In the genomic region with DNA sequence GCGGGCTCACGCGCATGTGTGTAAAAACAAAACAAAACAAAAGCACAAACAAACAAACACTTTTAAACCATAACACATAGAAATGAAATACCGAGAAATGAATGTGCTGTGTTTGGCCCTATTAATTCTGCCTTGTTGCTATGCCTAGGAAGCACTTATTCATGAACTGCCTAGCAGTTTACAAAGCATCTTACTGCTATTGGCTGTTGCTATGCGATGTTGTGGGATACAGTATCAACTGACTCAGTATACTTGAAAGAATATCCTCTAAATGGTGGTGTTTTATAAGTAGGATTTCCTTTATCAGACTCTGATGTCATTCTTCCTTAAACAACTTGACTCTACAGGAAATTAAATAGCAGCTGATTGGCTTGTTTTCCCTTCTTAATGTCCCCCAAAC, we compare ENCODE assay signal across 27 mouse cellular contexts.
"Had no signal": no experiment of that assay in that cellular context is flagged by ENCODE, and none has a peak within 500 bp of the region (broad histone marks: within the 10 kb centered on the region; RNA-seq: fewer than 3 reads in every experiment).

No protein-coding gene starts in this region.

- DNase-seq: cerebellum, adult 18-20 months; cerebellum, adult 2 months; cerebellum, adult 8-10 months; cerebellum, adult 9-10 months; cerebellum, adult 9-11 months; cerebellum, postnatal 10 days; cerebellum, postnatal 14 days; cerebellum, postnatal 25 days; cerebellum, postnatal 36 days; embryo, embryonic 11 days; gastrocnemius, adult 2 months; gastrocnemius, postnatal 10 days; gastrocnemius, postnatal 14 days; gastrocnemius, postnatal 25 days; gastrocnemius, postnatal 36 days; heart, adult 11 months; heart, adult 18-20 months; heart, adult 2 months had no signal

- H3K4me2 ChIP-seq: embryonic facial prominence, embryonic 12.5 days; embryonic facial prominence, embryonic 13.5 days; embryonic facial prominence, embryonic 15.5 days; heart, embryonic 11.5 days; heart, embryonic 12.5 days; heart, embryonic 13.5 days had no signal

- H3K36me3 ChIP-seq: embryonic facial prominence, embryonic 10.5 days; embryonic facial prominence, embryonic 12.5 days; embryonic facial prominence, embryonic 13.5 days; embryonic facial prominence, embryonic 15.5 days; heart, embryonic 10.5 days; heart, embryonic 12.5 days; heart, embryonic 13.5 days had no signal

- H3K4me1 ChIP-seq: embryonic facial prominence, embryonic 10.5 days; embryonic facial prominence, embryonic 12.5 days; embryonic facial prominence, embryonic 13.5 days; embryonic facial prominence, embryonic 15.5 days; heart, embryonic 10.5 days; heart, embryonic 12.5 days; heart, embryonic 13.5 days had no signal

- H3K4me3 ChIP-seq: embryonic facial prominence, embryonic 10.5 days; embryonic facial prominence, embryonic 12.5 days; embryonic facial prominence, embryonic 13.5 days; embryonic facial prominence, embryonic 15.5 days; erythroblast, embryonic 14.5 days; gastrocnemius, adult 2 months; heart, adult 2 months; heart, embryonic 10.5 days; heart, embryonic 12.5 days; heart, embryonic 13.5 days had no signal

- H3K27ac ChIP-seq: embryonic facial prominence, embryonic 10.5 days; embryonic facial prominence, embryonic 12.5 days; embryonic facial prominence, embryonic 13.5 days; embryonic facial prominence, embryonic 15.5 days; gastrocnemius, adult 2 months; heart, adult 2 months; heart, embryonic 10.5 days; heart, embryonic 13.5 days had no signal

- H3K27me3 ChIP-seq: embryonic facial prominence, embryonic 12.5 days; embryonic facial prominence, embryonic 13.5 days; embryonic facial prominence, embryonic 15.5 days; heart, embryonic 12.5 days; heart, embryonic 13.5 days had no signal

- H3K9ac ChIP-seq: embryonic facial prominence, embryonic 12.5 days; embryonic facial prominence, embryonic 13.5 days; embryonic facial prominence, embryonic 15.5 days; heart, embryonic 12.5 days; heart, embryonic 13.5 days had no signal

- H3K9me3 ChIP-seq: embryonic facial prominence, embryonic 10.5 days; embryonic facial prominence, embryonic 12.5 days; embryonic facial prominence, embryonic 13.5 days; embryonic facial prominence, embryonic 15.5 days; heart, embryonic 10.5 days; heart, embryonic 12.5 days; heart, embryonic 13.5 days had no signal
